Mouse (Mus musculus) layer of hippocampus, postnatal 25 days (tissue): ENCODE results near the gene Dcst1. TPM values are rescaled to one million over a fixed set of nuclear protein-coding genes. Genes with fewer than 3 reads are reported as not detected.

ENCODE experiments used
- DNase-seq, 2 experiments: peaks; one replicate each; pipeline ENCODE4 v3.0.0; 2022; ENCODE audit warnings: mixed read lengths in 2 of 2, low spot score in 1 of 2; ENCODE audit errors: extremely low spot score in 1 of 2
- total RNA-seq, 2 experiments: library from RNA; stranded (reverse); gene quantifications; 2 replicates each; pipeline ENCODE4 v1.2.3; 2021

Dcst1 gene
- total RNA-seq, 2 experiments from 2014 or later: not detected

- DNase-seq: no peak
These were observed 24.1 kb upstream of the Dcst1 start for GRCm38 (mm10) chr3:89388901-89389740.

- peak in 1 of 2 experiments; percentile 41 for DNase-seq
These were observed 23.3 kb upstream of the Dcst1 start for GRCm38 (mm10) chr3:89388134-89388881.

- no peak for DNase-seq
These were observed 22.6 kb upstream of the Dcst1 start for GRCm38 (mm10) chr3:89387632-89388031.

GRCm38 (mm10) chr3:89386438-89387420, 21.7 kb upstream of the Dcst1 start:
- DNase-seq: no peak

- no peak for DNase-seq
These were observed 20.4 kb upstream of the Dcst1 start for GRCm38 (mm10) chr3:89385451-89385850.

GRCm38 (mm10) chr3:89384331-89385076, 19.5 kb upstream of the Dcst1 start:
- DNase-seq: no peak

- no peak for DNase-seq
These were observed 18.7 kb upstream of the Dcst1 start for GRCm38 (mm10) chr3:89383651-89384255.

GRCm38 (mm10) chr3:89382950-89383349, 17.9 kb upstream of the Dcst1 start:
- no peak for DNase-seq

- DNase-seq: no peak
These were observed 17.2 kb upstream of the Dcst1 start for GRCm38 (mm10) chr3:89382033-89382882.

GRCm38 (mm10) chr3:89381233-89381632, 16.2 kb upstream of the Dcst1 start:
- DNase-seq: no peak

- DNase-seq: no peak
These were observed 15.7 kb upstream of the Dcst1 start for GRCm38 (mm10) chr3:89380711-89381110.

- DNase-seq: no peak
These were observed 15.2 kb upstream of the Dcst1 start for GRCm38 (mm10) chr3:89380291-89380690.

- no peak for DNase-seq
These were observed 14.5 kb upstream of the Dcst1 start for GRCm38 (mm10) chr3:89379388-89380131.

GRCm38 (mm10) chr3:89378394-89379067, 13.5 kb upstream of the Dcst1 start:
- peak; percentile 64 to 75 for DNase-seq

GRCm38 (mm10) chr3:89377831-89378230, 12.8 kb upstream of the Dcst1 start:
- no peak for DNase-seq

- no peak for DNase-seq
These were observed 8.7 kb upstream of the Dcst1 start for GRCm38 (mm10) chr3:89373581-89374231.

GRCm38 (mm10) chr3:89367338-89367737, 2.3 kb upstream of the Dcst1 start:
- no peak for DNase-seq
